ENCODE assay signal across 14 mouse cellular contexts in genomic region chr11:59102324-59102723, GRCm38 (mm10). TPM values are rescaled to one million over a fixed set of nuclear protein-coding genes. Genes with fewer than 3 reads are reported as not detected.
DNase-seq lines count a peak whose midpoint lies in the region; ATAC-seq and TF ChIP-seq lines count a peak whose summit lies in the region.
"Had no signal": no experiment of that assay in that cellular context is flagged by ENCODE, and none has a peak within 500 bp of the region (broad histone marks: within the 10 kb centered on the region; RNA-seq: fewer than 3 reads in every experiment).

No protein-coding gene starts in this region.

- no peak overlapping the region for H3K4me2 ChIP-seq in forebrain, postnatal 0 days (ENCODE audit: low read depth)
- no peak overlapping the region for H3K4me2 ChIP-seq in forebrain, embryonic 11.5 days (ENCODE audit: low read depth, low read length, severe bottlenecking)
- no peak overlapping the region for H3K4me2 ChIP-seq in lung, postnatal 0 days (replicated peaks; ENCODE audit: low read depth, low read length)
- no peak overlapping the region for H3K4me2 ChIP-seq in liver, embryonic 14.5 days (ENCODE audit: low read depth)
- H3K4me2 ChIP-seq: embryonic facial prominence, embryonic 15.5 days; hindbrain, embryonic 12.5 days; lung, embryonic 15.5 days; midbrain, embryonic 15.5 days had no signal

- peak; percentile 16; the same call in 1 of the 2 replicates for TF ChIP-seq CTCF in forebrain, postnatal 0 days (IDR thresholded peaks at IDR 0.05; ENCODE audit: low read depth)
- peak; percentile 38; the same call in 1 of the 2 replicates for TF ChIP-seq CTCF in lung, postnatal 0 days (IDR thresholded peaks at IDR 0.05)
- TF ChIP-seq CTCF in E14TG2a.4 (conservative IDR thresholded peaks at IDR 0.05; ENCODE audit: low read length) = peak; percentile 72
- peak; percentile 54 for TF ChIP-seq CTCF in liver, embryonic 14.5 days (IDR thresholded peaks at IDR 0.05; ENCODE audit: low read depth)

- H3K9me3 ChIP-seq in forebrain, postnatal 0 days (ENCODE audit: low read length) = no peaks in the 10 kb centered on the region
- H3K9me3 ChIP-seq in forebrain, embryonic 11.5 days (ENCODE audit: control insufficient read depth, low read length) = no peaks in the 10 kb centered on the region; the same call in 1 of the 2 replicates
- no peaks in the 10 kb centered on the region for H3K9me3 ChIP-seq in lung, postnatal 0 days (ENCODE audit: low read length)
- H3K9me3 ChIP-seq in E14TG2a.4 (ENCODE audit: low read length) = peaks cover 7% of the 10 kb centered on the region
- no peaks in the 10 kb centered on the region; the same call in 1 of the 2 replicates for H3K9me3 ChIP-seq in liver, embryonic 14.5 days (ENCODE audit: control insufficient read depth, low read length)
- H3K9me3 ChIP-seq: embryonic facial prominence, embryonic 15.5 days; lung, embryonic 15.5 days; midbrain, embryonic 15.5 days had no signal

- TF ChIP-seq EP300 in lung, postnatal 0 days (IDR thresholded peaks at IDR 0.05) = no peak
- no peak for TF ChIP-seq EP300 in liver, embryonic 14.5 days (IDR thresholded peaks at IDR 0.05; ENCODE audit: low read depth)

- H3K27me3 ChIP-seq in forebrain, postnatal 0 days (ENCODE audit: insufficient read depth, low read length) = no peaks in the 10 kb centered on the region
- H3K27me3 ChIP-seq in forebrain, embryonic 11.5 days (ENCODE audit: control insufficient read depth, insufficient read depth, low read length) = no peaks in the 10 kb centered on the region
- no peaks in the 10 kb centered on the region for H3K27me3 ChIP-seq in lung, postnatal 0 days (replicated peaks; ENCODE audit: insufficient read depth, low read length)
- H3K27me3 ChIP-seq in E14TG2a.4 (ENCODE audit: insufficient read depth, low read length) = peaks cover 2% of the 10 kb centered on the region; the same call in 1 of the 2 replicates
- H3K27me3 ChIP-seq in liver, embryonic 14.5 days (ENCODE audit: control insufficient read depth, insufficient read depth, low read length) = no peaks in the 10 kb centered on the region
- H3K27me3 ChIP-seq: embryonic facial prominence, embryonic 15.5 days; lung, embryonic 15.5 days; midbrain, embryonic 15.5 days had no signal

- no peak for DNase-seq in forebrain, postnatal 0 days
- no peak for DNase-seq in forebrain, embryonic 11.5 days (ENCODE audit: low spot score)
- no peak for DNase-seq in lung, postnatal 0 days (ENCODE audit: low spot score)
- DNase-seq in lung, postnatal 14 days = no peak
- DNase-seq in liver, embryonic 14.5 days (ENCODE audit: low read depth in 3 of 3, low spot score in 3 of 3) = no peak
- no peak for DNase-seq in ovary, postnatal 10 days (ENCODE audit: low spot score)
- DNase-seq in frontal cortex, postnatal 36 days (ENCODE audit: low spot score in 2 of 2) = no peak
- DNase-seq: cerebellum, postnatal 25 days; heart, adult 18-20 months had no signal

- no peaks in the 10 kb centered on the region for H3K36me3 ChIP-seq in forebrain, postnatal 0 days (ENCODE audit: insufficient read depth)
- H3K36me3 ChIP-seq in forebrain, embryonic 11.5 days (ENCODE audit: control insufficient read depth, insufficient read depth, low read length) = no peaks in the 10 kb centered on the region
- H3K36me3 ChIP-seq in lung, postnatal 0 days (ENCODE audit: insufficient read depth, low read length) = no peaks in the 10 kb centered on the region
- H3K36me3 ChIP-seq in E14TG2a.4 (ENCODE audit: insufficient read depth, low read length) = no peaks in the 10 kb centered on the region
- no peaks in the 10 kb centered on the region for H3K36me3 ChIP-seq in liver, embryonic 14.5 days (replicated peaks; ENCODE audit: control insufficient read depth, insufficient read depth, low read depth)
- H3K36me3 ChIP-seq: embryonic facial prominence, embryonic 15.5 days; hindbrain, embryonic 12.5 days; lung, embryonic 15.5 days; midbrain, embryonic 15.5 days had no signal

- ATAC-seq in forebrain, postnatal 0 days = no peak
- no peak for ATAC-seq in forebrain, embryonic 11.5 days (replicated peaks; ENCODE audit: low FRiP score)
- ATAC-seq in lung, postnatal 0 days = no peak
- no peak for ATAC-seq in liver, embryonic 14.5 days (ENCODE audit: insufficient read depth)
- ATAC-seq: midbrain, embryonic 15.5 days had no signal

- H3K27ac ChIP-seq in forebrain, postnatal 0 days (ENCODE audit: low read depth, low read length) = no peak overlapping the region
- no peak overlapping the region for H3K27ac ChIP-seq in forebrain, embryonic 11.5 days (ENCODE audit: low read depth, low read length)
- no peak overlapping the region for H3K27ac ChIP-seq in lung, postnatal 0 days (ENCODE audit: low read length)
- no peak overlapping the region for H3K27ac ChIP-seq in liver, embryonic 14.5 days
- H3K27ac ChIP-seq: embryonic facial prominence, embryonic 15.5 days; hindbrain, embryonic 12.5 days; lung, embryonic 15.5 days; midbrain, embryonic 15.5 days had no signal

- H3K4me1 ChIP-seq in forebrain, postnatal 0 days (ENCODE audit: insufficient read depth) = no peaks in the 10 kb centered on the region
- H3K4me1 ChIP-seq in forebrain, embryonic 11.5 days (replicated peaks; ENCODE audit: control insufficient read depth, insufficient read depth, low read length) = no peaks in the 10 kb centered on the region
- no peaks in the 10 kb centered on the region for H3K4me1 ChIP-seq in lung, postnatal 0 days (ENCODE audit: insufficient read depth, low read depth, low read length)
- no peaks in the 10 kb centered on the region for H3K4me1 ChIP-seq in E14TG2a.4 (replicated peaks; ENCODE audit: low read depth, low read length)
- no peaks in the 10 kb centered on the region for H3K4me1 ChIP-seq in liver, embryonic 14.5 days (replicated peaks; ENCODE audit: control insufficient read depth in 2 of 2, insufficient read depth in 2 of 2, low read length in 1 of 2)
- H3K4me1 ChIP-seq: embryonic facial prominence, embryonic 15.5 days; hindbrain, embryonic 12.5 days; lung, embryonic 15.5 days; midbrain, embryonic 15.5 days had no signal

- no peak overlapping the region for H3K4me3 ChIP-seq in forebrain, postnatal 0 days (ENCODE audit: low read depth, low read length)
- H3K4me3 ChIP-seq in forebrain, embryonic 11.5 days (ENCODE audit: low read depth, low read length) = no peak overlapping the region
- no peak overlapping the region for H3K4me3 ChIP-seq in lung, postnatal 0 days (ENCODE audit: low read depth, low read length)
- H3K4me3 ChIP-seq in E14TG2a.4 (replicated peaks; ENCODE audit: low read length) = no peak overlapping the region
- H3K4me3 ChIP-seq in liver, embryonic 14.5 days (ENCODE audit: insufficient read depth in 1 of 2, low read depth in 2 of 2, low read length in 2 of 2) = no peak overlapping the region
- H3K4me3 ChIP-seq: embryonic facial prominence, embryonic 15.5 days; hindbrain, embryonic 12.5 days; lung, embryonic 15.5 days; midbrain, embryonic 15.5 days had no signal

- no peak overlapping the region for H3K9ac ChIP-seq in forebrain, postnatal 0 days
- H3K9ac ChIP-seq in forebrain, embryonic 11.5 days (ENCODE audit: low read length) = no peak overlapping the region
- H3K9ac ChIP-seq in lung, postnatal 0 days (replicated peaks; ENCODE audit: low read depth) = no peak overlapping the region
- no peak overlapping the region for H3K9ac ChIP-seq in liver, embryonic 14.5 days (replicated peaks)
- H3K9ac ChIP-seq: embryonic facial prominence, embryonic 15.5 days; hindbrain, embryonic 12.5 days; lung, embryonic 15.5 days; midbrain, embryonic 15.5 days had no signal

- WGBS in forebrain, postnatal 0 days = 65% methylated on average over 3 of the region's 3 CpGs
- 71% methylated on average over 3 of the region's 3 CpGs for WGBS in forebrain, embryonic 11.5 days
- WGBS in lung, postnatal 0 days = 72% methylated on average over 3 of the region's 3 CpGs
- 58% methylated on average over 3 of the region's 3 CpGs for WGBS in liver, embryonic 14.5 days (ENCODE audit: insufficient replicate concordance)

RNA-seq across cellular contexts. Expression of gene Obscn, which starts 33.9 kb away (rescaled TPM):
- total RNA-seq in forebrain, postnatal 0 days (2014; rRNA removed) = 1.5 and 1.7 TPM in 2 replicates
- polyA plus RNA-seq in forebrain, postnatal 0 days (2015; fragmentation: Nextera tagmentation; extraction: Ambion mirVana) = 0.23 and 0.31 TPM in 2 replicates
- 0.04 and 0.07 TPM in 2 replicates for polyA plus RNA-seq in forebrain, embryonic 11.5 days (2014; fragmentation: Nextera tagmentation; extraction: Ambion mirVana)
- 0.92 and 1.5 TPM in 2 replicates for polyA plus RNA-seq in lung, postnatal 0 days (2015; fragmentation: Nextera tagmentation; extraction: Ambion mirVana)
- 0.11 TPM in 2 replicates for polyA plus RNA-seq in liver, embryonic 14.5 days (2012; rRNA removed)
- 0.06 and 0.13 TPM in 2 replicates for polyA plus RNA-seq in liver, embryonic 14.5 days (2014; fragmentation: Nextera tagmentation; extraction: Ambion mirVana)

Comparison
In these comparisons a context has a peak if more than half of its experiments do, and no peak if none do; other contexts are left out.
1. CTCF ChIP-seq: peak in every context shown above with its lines; median percentile 72 in E14TG2a.4; 54 in liver, embryonic 14.5 days; 38 in lung, postnatal 0 days; 16 in forebrain, postnatal 0 days.